Mouse (Mus musculus) intestine, embryonic 14.5 days (tissue): ENCODE results near the gene Umad1. TPM values are rescaled to one million over a fixed set of nuclear protein-coding genes. Genes with fewer than 3 reads are reported as not detected.

Experiments used
- ATAC-seq: fragments of 200-750 bp; cut with Nextera tagmentation; replicated peaks from 2 replicates; pipeline ENCODE4 v1.8.0; 2017; ENCODE audit warnings: low read depth, moderate number of reproducible peaks, moderate TSS enrichment, moderate library complexity; ENCODE audit not compliant: low FRiP score, low TSS enrichment
- DNase-seq: peaks from one replicate; pipeline ENCODE4 v3.0.0-alpha.2; 2018; ENCODE audit warnings: low spot score
- H3K27ac ChIP-seq: fragments of 300-500 bp; sonication (generic); 2 replicates; pipeline ENCODE4 v1.5.1; 2014; ENCODE audit warnings: low read depth, mild to moderate bottlenecking, control low read depth
- H3K27me3 ChIP-seq: fragments of 300-500 bp; sonication (generic); replicated peaks from 2 replicates; pipeline ENCODE4 v1.6.1; 2014; ENCODE audit warnings: low read length, control low read depth; ENCODE audit not compliant: control insufficient read depth, insufficient read depth
- H3K36me3 ChIP-seq: fragments of 300-500 bp; sonication (generic); 2 replicates; pipeline ENCODE4 v1.6.1; 2014; ENCODE audit warnings: low read length, control low read depth; ENCODE audit not compliant: control insufficient read depth, insufficient read depth
- H3K4me1 ChIP-seq: fragments of 300-500 bp; sonication (generic); replicated peaks from 2 replicates; pipeline ENCODE4 v1.6.1; 2014; ENCODE audit warnings: low read length, control low read depth, mixed read lengths; ENCODE audit not compliant: control insufficient read depth, insufficient read depth
- H3K4me2 ChIP-seq: fragments of 300-500 bp; sonication (generic); 2 replicates; pipeline ENCODE4 v1.6.1; 2014; ENCODE audit warnings: low read length
- H3K4me3 ChIP-seq: fragments of 300-500 bp; sonication (generic); 2 replicates; pipeline ENCODE4 v1.5.1; 2014; ENCODE audit warnings: low read depth, low read length, control low read depth, mixed read lengths
- H3K9ac ChIP-seq: fragments of 300-500 bp; sonication (generic); 2 replicates; pipeline ENCODE4 v1.6.1; 2014; ENCODE audit warnings: mild to moderate bottlenecking, low read length
- H3K9me3 ChIP-seq: fragments of 300-500 bp; sonication (generic); 2 replicates; pipeline ENCODE4 v1.6.1; 2016; ENCODE audit warnings: low read length, control low read depth; ENCODE audit not compliant: control insufficient read depth
- WGBS: fragments of 180-500 bp; shearing (Covaris S2); extraction: QIAGEN DNeasy Blood & Tissue Kit; methylation state at CpG from one replicate; pipeline ENCODE4 v1.1.7; 2014; 5-methylcytosine and 5-hydroxymethylcytosine counted together
- polyA plus RNA-seq: library from polyadenylated mRNA; unstranded; fragments of >200 nt; fragmentation: Nextera tagmentation; extraction: Ambion mirVana; gene quantifications from 2 replicates; pipeline ENCODE4 v1.2.1, GENCODE M21; 2014

Gene Umad1
- polyA plus RNA-seq, result 21.0 and 22.6 TPM in 2 replicates

- peak within 1 kb of the TSS; percentile 72 for H3K9ac ChIP-seq
- H3K4me1 ChIP-seq, result no peaks in the 10 kb centered on the region; the same call in 1 of the 2 replicates
Measured at GRCm38 (mm10) chr6:8259004-8259666, at the start of gene Umad1, which contains the start of the genes Rpa3 and Gm45062. TSS of gene Umad1 (plus strand) at chr6:8259288. TSS of gene Rpa3 (minus strand) at chr6:8259173. TSS of gene Gm45062 (plus strand) at chr6:8259450.

DNA sequence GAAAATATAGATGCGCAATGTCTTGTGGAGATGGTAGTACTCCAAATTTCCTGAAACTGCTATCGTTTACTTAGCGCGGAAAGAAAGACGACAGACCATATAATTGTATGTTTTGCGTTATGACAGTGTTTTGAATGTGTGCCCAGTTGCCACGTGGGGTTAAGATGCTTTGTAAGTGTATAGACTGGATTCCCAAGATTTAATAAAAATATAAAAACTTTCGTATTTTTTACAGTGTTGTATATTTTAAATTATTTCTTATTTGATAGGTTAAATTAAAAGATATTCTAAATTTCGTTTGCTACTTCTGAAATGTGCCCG, 49.3 kb upstream of the Umad1 start:
- Histone ChIP-seq H3K36me3 (peaks cover 17% of the 10 kb centered on the region), H3K27me3 (no peaks in the 10 kb centered on the region), H3K9ac (peak overlapping the region; percentile 93), H3K4me1 (peaks cover 8% of the 10 kb centered on the region), H3K4me2 (peak overlapping the region; percentile 48), H3K4me3 (peak overlapping the region; percentile 50), H3K9me3 (no peaks in the 10 kb centered on the region), H3K27ac (peak overlapping the region; percentile 92)
- WGBS, result 10% methylated on average over 10 of the region's 10 CpGs
- ATAC-seq, result 0 out of 2 replicates have a peak, but pooled peaks have one; percentile 7
- DNase-seq, result no peak

More at GRCm38 (mm10) chr6:8259004-8259666, at the start of gene Umad1, which contains the start of the genes Rpa3 and Gm45062:
- WGBS, result under 1% methylated on average over 64 of the region's 64 CpGs
- peak; percentile 100 for ATAC-seq
- Histone ChIP-seq H3K9me3 (no peaks in the 10 kb centered on the region), H3K36me3 (peaks cover 16% of the 10 kb centered on the region; the same call in 1 of the 2 replicates), H3K4me3 (peak within 1 kb of the TSS; percentile 62), H3K27me3 (no peaks in the 10 kb centered on the region), H3K4me2 (peak within 1 kb of the TSS; percentile 88), H3K27ac (peak within 1 kb of the TSS; percentile 54; the same call in 1 of the 2 replicates)
- peak; percentile 93 for DNase-seq

GRCm38 (mm10) chr6:8210661-8211060, 48.4 kb upstream of the Umad1 start:
- H3K27me3 ChIP-seq, result no peaks in the 10 kb centered on the region
- peak overlapping the region; percentile 50 for H3K4me3 ChIP-seq
- DNase-seq, result no peak
- H3K4me2 ChIP-seq, result peak overlapping the region; percentile 48
- H3K4me1 ChIP-seq, result peaks cover 8% of the 10 kb centered on the region
- 95% methylated on average over 3 of the region's 3 CpGs for WGBS
- H3K27ac ChIP-seq, result no peak overlapping the region
- no peak for ATAC-seq
- no peak overlapping the region for H3K9ac ChIP-seq
- H3K36me3 ChIP-seq, result peaks cover 25% of the 10 kb centered on the region
- no peaks in the 10 kb centered on the region for H3K9me3 ChIP-seq

GRCm38 (mm10) chr6:8227035-8227434, 32.1 kb upstream of the Umad1 start:
- DNase-seq (no peak), ATAC-seq (no peak)
- no peak overlapping the region for H3K9ac ChIP-seq
- H3K4me1 ChIP-seq, result no peaks in the 10 kb centered on the region
- 67% methylated on average over 3 of the region's 3 CpGs for WGBS
- H3K27ac ChIP-seq, result no peak overlapping the region
- no peak overlapping the region for H3K4me2 ChIP-seq
- H3K27me3 ChIP-seq, result no peaks in the 10 kb centered on the region
- H3K9me3 ChIP-seq, result no peaks in the 10 kb centered on the region
- no peak overlapping the region for H3K4me3 ChIP-seq
- H3K36me3 ChIP-seq, result peaks cover 44% of the 10 kb centered on the region

DNA sequence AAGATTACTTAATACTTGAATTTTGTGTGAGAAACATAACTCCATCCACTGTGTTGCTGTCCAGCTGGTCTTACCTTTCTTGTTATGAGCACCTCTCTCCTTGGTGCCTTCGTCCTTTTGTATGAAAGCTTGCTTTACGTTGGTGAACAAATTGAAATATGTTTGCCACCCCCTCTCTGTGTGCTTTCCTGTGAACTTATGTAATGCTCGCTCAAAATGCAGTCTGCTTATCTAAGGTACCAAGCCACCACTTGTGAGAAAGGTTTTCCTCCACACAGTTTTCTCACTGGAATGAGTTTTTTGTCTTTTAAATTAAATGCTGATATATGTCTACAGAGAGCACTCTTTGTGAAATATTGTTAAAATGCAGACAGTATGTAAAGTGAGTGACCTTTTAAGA, 30.5 kb upstream of the Umad1 start:
- H3K27ac ChIP-seq, result no peak overlapping the region
- H3K4me3 ChIP-seq, result no peak overlapping the region
- ATAC-seq, result no peak
- H3K36me3 ChIP-seq, result peaks cover 57% of the 10 kb centered on the region
- H3K4me2 ChIP-seq, result no peak overlapping the region
- H3K27me3 ChIP-seq, result no peaks in the 10 kb centered on the region
- no peak overlapping the region for H3K9ac ChIP-seq
- DNase-seq, result no peak
- H3K4me1 ChIP-seq, result no peaks in the 10 kb centered on the region
- no peaks in the 10 kb centered on the region for H3K9me3 ChIP-seq
- 94% methylated on average over 3 of the region's 3 CpGs for WGBS

GRCm38 (mm10) chr6:8258316-8258715, 772 bp upstream of the Umad1 start:
- DNase-seq, result peak; percentile 55
- ATAC-seq, result no peak

GRCm38 (mm10) chr6:8259667-8260044, 568 bp downstream of the Umad1 start:
- H3K27me3 ChIP-seq, result no peaks in the 10 kb centered on the region
- peaks cover 13% of the 10 kb centered on the region; the same call in 1 of the 2 replicates for H3K36me3 ChIP-seq
- DNase-seq (no peak), ATAC-seq (no peak)
- H3K9ac ChIP-seq, result peak overlapping the region; percentile 72
- H3K4me1 ChIP-seq, result no peaks in the 10 kb centered on the region; the same call in 1 of the 2 replicates
- H3K27ac ChIP-seq, result no peak overlapping the region
- 0% methylated on average over 8 of the region's 8 CpGs for WGBS
- no peaks in the 10 kb centered on the region for H3K9me3 ChIP-seq
- H3K4me3 ChIP-seq, result peak overlapping the region; percentile 62
- H3K4me2 ChIP-seq, result peak overlapping the region; percentile 88

More at GRCm38 (mm10) chr6:8258316-8258715, 772 bp upstream of the Umad1 start:
- peak overlapping the region; percentile 4; the same call in 1 of the 2 replicates for H3K27ac ChIP-seq
- H3K4me1 ChIP-seq, result no peaks in the 10 kb centered on the region; the same call in 1 of the 2 replicates
- H3K4me3 ChIP-seq, result peak overlapping the region; percentile 62
- H3K27me3 ChIP-seq, result no peaks in the 10 kb centered on the region
- 7% methylated on average over 6 of the region's 6 CpGs for WGBS
- H3K36me3 ChIP-seq, result peaks cover 19% of the 10 kb centered on the region; the same call in 1 of the 2 replicates
- peak overlapping the region; percentile 55 for H3K9ac ChIP-seq
- peak overlapping the region; percentile 85 for H3K4me2 ChIP-seq
- no peaks in the 10 kb centered on the region for H3K9me3 ChIP-seq

DNA sequence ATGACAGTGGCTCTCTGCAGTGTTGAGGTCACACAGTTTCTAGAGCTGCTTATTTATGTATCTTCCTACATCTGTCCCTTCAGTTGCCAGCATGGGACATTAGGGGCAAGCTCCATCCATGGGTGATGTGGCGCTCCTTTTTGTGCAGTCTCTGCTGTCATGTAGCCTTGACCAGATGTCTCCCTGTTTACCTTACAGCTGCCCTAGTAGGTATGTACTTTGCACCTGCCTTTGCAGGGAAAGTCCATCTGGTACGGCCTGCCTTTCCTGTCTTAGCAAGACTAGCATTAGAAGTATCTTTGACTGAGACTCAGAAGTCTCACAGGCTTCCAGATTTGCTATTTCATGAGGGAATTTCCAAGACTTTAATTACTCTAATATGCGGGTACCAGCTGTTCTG, 12.0 kb downstream of the Umad1 start:
- no peaks in the 10 kb centered on the region for H3K36me3 ChIP-seq
- WGBS, result 80% methylated on average over 3 of the region's 3 CpGs
- no peak overlapping the region for H3K4me3 ChIP-seq
- H3K9ac ChIP-seq, result no peak overlapping the region
- H3K4me2 ChIP-seq, result no peak overlapping the region
- H3K9me3 ChIP-seq, result no peaks in the 10 kb centered on the region
- no peaks in the 10 kb centered on the region for H3K4me1 ChIP-seq
- ATAC-seq (no peak), DNase-seq (no peak)
- H3K27me3 ChIP-seq, result no peaks in the 10 kb centered on the region
- H3K27ac ChIP-seq, result no peak overlapping the region
